Mouse (Mus musculus) brown adipose tissue, adult 24 weeks (tissue): ENCODE measurements at regions not wholly inside any gene's neighbourhood (a gene's known extent, or its start where the extent isn't known, plus 50 kb on each side); places are given as distances from the start of the nearest gene placed in this dataset.

ENCODE experiments used
- H3K27ac ChIP-seq: fragments of 200-500 bp; replicated peaks from 2 replicates; pipeline ENCODE4 v1.5.1; 2012; ENCODE audit warnings: low read depth, mild to moderate bottlenecking, low read length
- H3K4me1 ChIP-seq: fragments of 200-500 bp; 2 replicates; pipeline ENCODE4 v1.6.1; 2012; ENCODE audit warnings: low read length, mixed read lengths; ENCODE audit not compliant: control insufficient read depth, insufficient read depth, insufficient read length
- H3K4me3 ChIP-seq: fragments of 200-500 bp; 2 replicates; pipeline ENCODE4 v1.5.1; 2012; ENCODE audit warnings: low read depth, mild to moderate bottlenecking, low read length, moderate library complexity; ENCODE audit not compliant: insufficient read depth

- no peak overlapping the region for H3K27ac ChIP-seq
- no peaks in the 10 kb centered on the region for H3K4me1 ChIP-seq
Observed at GRCm38 (mm10) chr1:157002258-157002657, 62.8 kb upstream of the Ralgps2 start.

GRCm38 (mm10) chr1:157001008-157001660 lies 61.7 kb upstream of the Ralgps2 start:
- Histone ChIP-seq H3K27ac (no peak overlapping the region), H3K4me3 (no peak overlapping the region), H3K4me1 (no peaks in the 10 kb centered on the region)

More at GRCm38 (mm10) chr1:157002258-157002657, 62.8 kb upstream of the Ralgps2 start:
- no peak overlapping the region for H3K4me3 ChIP-seq

GRCm38 (mm10) chr1:156999947-157000346 lies 60.5 kb upstream of the Ralgps2 start:
- Histone ChIP-seq H3K4me3 (no peak overlapping the region), H3K27ac (no peak overlapping the region), H3K4me1 (no peaks in the 10 kb centered on the region)

- H3K4me3 ChIP-seq, result no peak overlapping the region
- no peak overlapping the region for H3K27ac ChIP-seq
- H3K4me1 ChIP-seq, result no peaks in the 10 kb centered on the region
Observed at GRCm38 (mm10) chr1:156999272-156999671, 59.8 kb upstream of the Ralgps2 start.

- Histone ChIP-seq H3K4me1 (no peaks in the 10 kb centered on the region), H3K4me3 (no peak overlapping the region), H3K27ac (no peak overlapping the region)
Observed at GRCm38 (mm10) chr1:156997476-156998305, 58.3 kb upstream of the Ralgps2 start.

- no peak overlapping the region for H3K27ac ChIP-seq
- no peaks in the 10 kb centered on the region for H3K4me1 ChIP-seq
- H3K4me3 ChIP-seq, result no peak overlapping the region
Observed at GRCm38 (mm10) chr1:156997033-156997432, 57.6 kb upstream of the Ralgps2 start.

GRCm38 (mm10) chr1:156996084-156996880 lies 56.9 kb upstream of the Ralgps2 start:
- Histone ChIP-seq H3K4me1 (no peaks in the 10 kb centered on the region), H3K4me3 (no peak overlapping the region), H3K27ac (no peak overlapping the region)

GRCm38 (mm10) chr1:156995180-156995951 lies 55.9 kb upstream of the Ralgps2 start:
- H3K4me3 ChIP-seq, result no peak overlapping the region
- no peaks in the 10 kb centered on the region for H3K4me1 ChIP-seq
- H3K27ac ChIP-seq, result no peak overlapping the region

- H3K27ac ChIP-seq, result no peak overlapping the region
- H3K4me1 ChIP-seq, result no peaks in the 10 kb centered on the region
- H3K4me3 ChIP-seq, result no peak overlapping the region
Observed at GRCm38 (mm10) chr1:156994644-156995016, 55.2 kb upstream of the Ralgps2 start.

- Histone ChIP-seq H3K4me1 (no peaks in the 10 kb centered on the region), H3K4me3 (no peak overlapping the region), H3K27ac (no peak overlapping the region)
Observed at GRCm38 (mm10) chr1:156994005-156994643, 54.7 kb upstream of the Ralgps2 start.

- Histone ChIP-seq H3K27ac (no peak overlapping the region), H3K4me1 (no peaks in the 10 kb centered on the region), H3K4me3 (no peak overlapping the region)
Observed at GRCm38 (mm10) chr1:156993105-156993504, 53.7 kb upstream of the Ralgps2 start.

- no peak overlapping the region for H3K27ac ChIP-seq
- H3K4me3 ChIP-seq, result no peak overlapping the region
- H3K4me1 ChIP-seq, result no peaks in the 10 kb centered on the region
Observed at GRCm38 (mm10) chr1:156992536-156992935, 53.1 kb upstream of the Ralgps2 start.

GRCm38 (mm10) chr1:156990567-156991494 lies 51.4 kb upstream of the Ralgps2 start:
- Histone ChIP-seq H3K27ac (no peak overlapping the region), H3K4me1 (no peaks in the 10 kb centered on the region), H3K4me3 (no peak overlapping the region)
